Mouse (Mus musculus): Measurements from ENCODE around the gene Leng8. TPM values are rescaled to one million over a fixed set of nuclear protein-coding genes. Genes with fewer than 3 reads are reported as not detected.

The Leng8 gene
- polyA plus RNA-seq, 1 experiment from 2014 or later, result 57.4 TPM

DNA sequence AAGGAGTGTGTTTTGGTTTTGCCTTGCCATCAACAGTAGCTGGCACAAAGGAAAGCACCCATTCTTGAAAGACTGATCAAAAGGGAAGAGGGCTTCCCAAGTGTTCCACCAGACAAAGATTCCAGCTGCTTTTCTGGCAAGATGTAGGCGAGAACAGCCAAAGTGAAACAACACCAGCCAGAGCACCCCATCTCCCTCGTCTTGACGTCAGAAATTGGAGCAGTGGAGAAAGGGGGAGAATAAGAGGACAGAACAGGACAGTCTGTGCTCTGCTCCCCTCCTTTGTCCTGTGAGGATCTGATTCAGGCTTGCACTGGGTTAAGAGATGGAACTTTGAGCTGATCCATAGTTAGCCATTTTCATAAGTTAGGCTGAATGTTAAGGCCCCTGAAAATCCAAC, 25.1 kb upstream of the Leng8 start:
- Histone ChIP-seq H3K36me3 (ENCODE audit: control insufficient read depth, insufficient read depth, low read length) (no peaks in the 10 kb centered on the region), H3K4me3 (ENCODE audit: low read length) (no peak overlapping the region), H3K27me3 (replicated peaks; ENCODE audit: control insufficient read depth, insufficient read depth, low read length) (no peaks in the 10 kb centered on the region), H3K9ac (ENCODE audit: low read depth, low read length) (no peak overlapping the region), H3K9me3 (ENCODE audit: control insufficient read depth, low read length) (no peaks in the 10 kb centered on the region), H3K4me1 (ENCODE audit: control insufficient read depth, insufficient read depth, low read depth, low read length) (no peaks in the 10 kb centered on the region), H3K27ac (ENCODE audit: low read depth, low read length) (peak overlapping the region; percentile 1; the same call in 1 of the 2 replicates), H3K4me2 (ENCODE audit: low read length) (no peak overlapping the region)
- 0 out of 2 replicates have a peak, but pooled peaks have one; percentile 61 for ATAC-seq
- WGBS, result 39% methylated on average over 3 of the region's 3 CpGs

- no peak for ATAC-seq
- peaks cover 5% of the 10 kb centered on the region for H3K4me1 ChIP-seq (ENCODE audit: control insufficient read depth, insufficient read depth, low read depth, low read length)
- no peak overlapping the region for H3K9ac ChIP-seq (ENCODE audit: low read depth, low read length)
- H3K4me3 ChIP-seq (ENCODE audit: low read length), result no peak overlapping the region
- no peaks in the 10 kb centered on the region for H3K36me3 ChIP-seq (ENCODE audit: control insufficient read depth, insufficient read depth, low read length)
- H3K4me2 ChIP-seq (ENCODE audit: low read length), result no peak overlapping the region
- H3K27ac ChIP-seq (ENCODE audit: low read depth, low read length), result no peak overlapping the region
- no peaks in the 10 kb centered on the region for H3K9me3 ChIP-seq (ENCODE audit: control insufficient read depth, low read length)
- WGBS, result 60% methylated on average over 8 of the region's 8 CpGs
- H3K27me3 ChIP-seq (replicated peaks; ENCODE audit: control insufficient read depth, insufficient read depth, low read length), result no peaks in the 10 kb centered on the region
These were observed 19.6 kb upstream of the Leng8 start for GRCm38 (mm10) chr7:4117050-4117814.

GRCm38 (mm10) chr7:4119344-4119902, 17.4 kb upstream of the Leng8 start, which contains the start of gene Ttyh1:
TSS of gene Ttyh1 (plus strand) at chr7:4119408.
- H3K9me3 ChIP-seq (ENCODE audit: control insufficient read depth, low read length), result no peaks in the 10 kb centered on the region
- H3K4me1 ChIP-seq (ENCODE audit: control insufficient read depth, insufficient read depth, low read depth, low read length), result peaks cover 16% of the 10 kb centered on the region
- H3K4me3 ChIP-seq (ENCODE audit: low read length), result peak within 1 kb of the TSS; percentile 76
- no peaks in the 10 kb centered on the region for H3K36me3 ChIP-seq (ENCODE audit: control insufficient read depth, insufficient read depth, low read length)
- under 1% methylated on average over 29 of the region's 37 CpGs for WGBS
- H3K27ac ChIP-seq (ENCODE audit: low read depth, low read length), result peak within 1 kb of the TSS; percentile 88
- no peaks in the 10 kb centered on the region for H3K27me3 ChIP-seq (replicated peaks; ENCODE audit: control insufficient read depth, insufficient read depth, low read length)
- H3K9ac ChIP-seq (ENCODE audit: low read depth, low read length), result peak within 1 kb of the TSS; percentile 92
- H3K4me2 ChIP-seq (ENCODE audit: low read length), result peak within 1 kb of the TSS; percentile 74
- peak; percentile 15 for ATAC-seq

DNA sequence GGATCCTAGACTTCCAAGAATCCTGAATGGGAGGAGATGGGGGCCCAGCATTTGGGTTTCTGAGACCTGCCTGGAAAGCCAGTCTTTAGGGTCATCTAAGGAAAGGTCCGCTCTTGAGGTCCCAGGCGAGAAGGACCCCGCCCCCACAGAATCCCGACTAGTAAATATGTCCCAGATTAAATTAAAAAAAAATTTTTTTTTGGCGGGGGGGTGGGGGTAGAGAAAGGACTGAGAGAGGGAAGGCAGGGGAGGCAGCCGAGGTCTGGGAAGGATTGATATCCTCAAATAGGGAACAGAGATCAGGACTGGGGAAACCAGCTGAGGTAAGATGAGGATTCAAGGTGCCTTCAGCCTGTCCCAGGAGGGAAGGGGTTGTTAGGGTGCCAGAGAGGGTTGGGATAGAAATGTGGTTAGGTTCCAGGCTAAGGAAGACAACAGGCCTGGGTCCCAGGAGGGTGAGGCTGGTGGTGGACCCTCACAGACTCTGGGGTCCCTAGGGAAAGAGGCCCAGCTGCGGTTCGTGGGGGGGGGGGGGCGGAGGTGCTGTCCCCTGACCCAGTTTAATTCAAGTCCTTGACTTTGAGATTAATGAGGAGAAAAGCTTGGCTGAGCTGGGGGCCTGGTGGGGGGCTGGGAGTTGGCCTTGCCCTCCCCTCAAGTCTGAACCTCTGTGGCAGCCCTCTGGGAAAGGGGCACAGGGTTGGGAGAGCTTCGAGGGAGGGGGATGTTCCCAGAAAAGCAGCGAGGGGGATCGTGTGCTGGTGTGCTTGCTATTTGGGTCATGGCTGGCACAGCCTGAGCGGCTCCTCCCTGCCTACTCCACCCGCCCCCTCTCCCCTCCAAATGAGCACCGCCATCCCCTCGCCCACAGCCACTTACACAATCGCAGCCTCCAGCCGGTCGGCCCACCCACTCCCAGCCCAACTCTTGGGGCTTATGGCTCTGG, 16.6 kb upstream of the Leng8 start:
- peak overlapping the region; percentile 88 for H3K27ac ChIP-seq (ENCODE audit: low read depth, low read length)
- peak overlapping the region; percentile 74 for H3K4me2 ChIP-seq (ENCODE audit: low read length)
- WGBS, result 6% methylated on average over 17 of the region's 19 CpGs
- H3K4me1 ChIP-seq (ENCODE audit: control insufficient read depth, insufficient read depth, low read depth, low read length), result peaks cover 24% of the 10 kb centered on the region
- peak; percentile 5; the same call in 1 of the 2 replicates for ATAC-seq
- peak overlapping the region; percentile 92 for H3K9ac ChIP-seq (ENCODE audit: low read depth, low read length)
- no peaks in the 10 kb centered on the region for H3K9me3 ChIP-seq (ENCODE audit: control insufficient read depth, low read length)
- no peaks in the 10 kb centered on the region for H3K27me3 ChIP-seq (replicated peaks; ENCODE audit: control insufficient read depth, insufficient read depth, low read length)
- peak overlapping the region; percentile 76 for H3K4me3 ChIP-seq (ENCODE audit: low read length)
- no peaks in the 10 kb centered on the region for H3K36me3 ChIP-seq (ENCODE audit: control insufficient read depth, insufficient read depth, low read length)

GRCm38 (mm10) chr7:4122076-4122768, 14.6 kb upstream of the Leng8 start:
- H3K9ac ChIP-seq (ENCODE audit: low read depth, low read length), result peak overlapping the region; percentile 92
- no peaks in the 10 kb centered on the region for H3K36me3 ChIP-seq (ENCODE audit: control insufficient read depth, insufficient read depth, low read length)
- H3K4me3 ChIP-seq (ENCODE audit: low read length), result peak overlapping the region; percentile 8
- peaks cover 27% of the 10 kb centered on the region for H3K4me1 ChIP-seq (ENCODE audit: control insufficient read depth, insufficient read depth, low read depth, low read length)
- H3K27ac ChIP-seq (ENCODE audit: low read depth, low read length), result peak overlapping the region; percentile 88
- H3K9me3 ChIP-seq (ENCODE audit: control insufficient read depth, low read length), result no peaks in the 10 kb centered on the region
- no peaks in the 10 kb centered on the region for H3K27me3 ChIP-seq (replicated peaks; ENCODE audit: control insufficient read depth, insufficient read depth, low read length)
- WGBS, result 23% methylated on average over 11 of the region's 11 CpGs
- ATAC-seq, result no peak
- peak overlapping the region; percentile 74 for H3K4me2 ChIP-seq (ENCODE audit: low read length)

GRCm38 (mm10) chr7:4122783-4123182, 14.1 kb upstream of the Leng8 start:
- no peaks in the 10 kb centered on the region for H3K9me3 ChIP-seq (ENCODE audit: control insufficient read depth, low read length)
- no peak overlapping the region for H3K4me3 ChIP-seq (ENCODE audit: low read length)
- peaks cover 27% of the 10 kb centered on the region for H3K4me1 ChIP-seq (ENCODE audit: control insufficient read depth, insufficient read depth, low read depth, low read length)
- H3K4me2 ChIP-seq (ENCODE audit: low read length), result peak overlapping the region; percentile 74
- WGBS, result 68% methylated on average over 10 of the region's 10 CpGs
- H3K9ac ChIP-seq (ENCODE audit: low read depth, low read length), result 0 out of 2 replicates have a peak overlapping the region, but pooled peaks have one; percentile 2
- H3K27me3 ChIP-seq (replicated peaks; ENCODE audit: control insufficient read depth, insufficient read depth, low read length), result no peaks in the 10 kb centered on the region
- peak overlapping the region; percentile 88 for H3K27ac ChIP-seq (ENCODE audit: low read depth, low read length)
- ATAC-seq, result no peak
- H3K36me3 ChIP-seq (ENCODE audit: control insufficient read depth, insufficient read depth, low read length), result peaks cover 2% of the 10 kb centered on the region

- no peaks in the 10 kb centered on the region for H3K9me3 ChIP-seq (ENCODE audit: control insufficient read depth, low read length)
- H3K36me3 ChIP-seq (ENCODE audit: control insufficient read depth, insufficient read depth, low read length), result peaks cover 6% of the 10 kb centered on the region
- WGBS, result 22% methylated on average over 1 of the region's 1 CpGs
- ATAC-seq, result peak; percentile 80
- no peaks in the 10 kb centered on the region for H3K27me3 ChIP-seq (replicated peaks; ENCODE audit: control insufficient read depth, insufficient read depth, low read length)
- H3K4me1 ChIP-seq (ENCODE audit: control insufficient read depth, insufficient read depth, low read depth, low read length), result peaks cover 27% of the 10 kb centered on the region
- H3K27ac ChIP-seq (ENCODE audit: low read depth, low read length), result peak overlapping the region; percentile 88
- H3K9ac ChIP-seq (ENCODE audit: low read depth, low read length), result peak overlapping the region; percentile 44
- H3K4me3 ChIP-seq (ENCODE audit: low read length), result peak overlapping the region; percentile 13
- peak overlapping the region; percentile 44 for H3K4me2 ChIP-seq (ENCODE audit: low read length)
These were observed 13.1 kb upstream of the Leng8 start for GRCm38 (mm10) chr7:4123732-4124131.

- peak; percentile 88 for ATAC-seq
- Histone ChIP-seq H3K27me3 (replicated peaks; ENCODE audit: control insufficient read depth, insufficient read depth, low read length) (no peaks in the 10 kb centered on the region), H3K9me3 (ENCODE audit: control insufficient read depth, low read length) (no peaks in the 10 kb centered on the region), H3K4me3 (ENCODE audit: low read length) (peak overlapping the region; percentile 22), H3K9ac (ENCODE audit: low read depth, low read length) (peak overlapping the region; percentile 48), H3K4me2 (ENCODE audit: low read length) (peak overlapping the region; percentile 44), H3K36me3 (ENCODE audit: control insufficient read depth, insufficient read depth, low read length) (peaks cover 6% of the 10 kb centered on the region), H3K27ac (ENCODE audit: low read depth, low read length) (peak overlapping the region; percentile 88), H3K4me1 (ENCODE audit: control insufficient read depth, insufficient read depth, low read depth, low read length) (peaks cover 27% of the 10 kb centered on the region)
- 0% methylated on average over 10 of the region's 10 CpGs for WGBS
These were observed 12.5 kb upstream of the Leng8 start for GRCm38 (mm10) chr7:4124315-4124759.

All from hindbrain, embryonic 16.5 days (tissue).